Mouse (Mus musculus) E14TG2a.4 (cell line): Measurements from ENCODE around the gene Ano8.

Experiments
- CTCF ChIP-seq: conservative IDR thresholded peaks from 2 replicates; pipeline ENCODE4 v1.5.1; 2014; ENCODE audit warnings: low read length
- NANOG ChIP-seq: IDR thresholded peaks from 2 replicates; pipeline ENCODE4 v1.6.1; 2014; ENCODE audit warnings: borderline replicate concordance, low read length, mixed read lengths

GRCm38 (mm10) chr8:71470913-71471255 lies 14.9 kb downstream of the Ano8 start:
- TF ChIP-seq CTCF = no peak
- no peak for TF ChIP-seq NANOG
